Mouse (Mus musculus) megakaryocyte, adult 5-6 weeks (primary cell): ENCODE measurements around the gene Nln. TPM values are rescaled to one million over a fixed set of nuclear protein-coding genes. Genes with fewer than 3 reads are reported as not detected.

Source experiments
- ATAC-seq: 2 replicates; pipeline ENCODE4 v1.8.0; 2016; ENCODE audit warnings: mild to moderate bottlenecking, inconsistent platforms; ENCODE audit not compliant: poor library complexity, severe bottlenecking
- total RNA-seq, 2 experiments: library from RNA; stranded (forward) in 1 of 2; stranded (reverse) in 1 of 2; fragments of 153-499, 151-499 nt in 1 of 2; fragments of 221-1000, 200-1000 nt in 1 of 2; gene quantifications; 2 replicates each; pipeline versions ENCODE4 v1.2.3 to v1.2.4; 2015 to 2017

Nln gene
- total RNA-seq, 2 experiments from 2014 or later: 27.7 to 31.6 TPM

DNA sequence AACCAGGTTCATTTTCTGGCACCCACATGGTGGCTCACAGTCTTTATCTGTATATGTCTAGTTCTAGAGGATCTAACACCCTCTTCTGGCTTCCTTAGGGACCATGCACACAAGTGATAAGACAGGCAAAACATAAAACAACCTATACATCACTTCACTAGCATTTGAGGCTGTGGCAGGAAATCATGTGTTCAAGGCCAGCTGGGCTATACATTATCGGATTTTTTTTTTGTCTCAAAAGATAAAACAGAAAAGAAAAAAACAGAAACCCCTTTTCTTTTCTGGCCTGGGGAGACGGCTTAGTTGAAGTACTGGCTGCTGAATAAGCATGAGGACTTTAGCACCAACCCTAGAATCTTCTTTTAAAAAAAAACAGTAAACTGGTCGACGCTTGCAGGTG is 64.3 kb downstream of the Nln start:
- no peak for ATAC-seq

DNA sequence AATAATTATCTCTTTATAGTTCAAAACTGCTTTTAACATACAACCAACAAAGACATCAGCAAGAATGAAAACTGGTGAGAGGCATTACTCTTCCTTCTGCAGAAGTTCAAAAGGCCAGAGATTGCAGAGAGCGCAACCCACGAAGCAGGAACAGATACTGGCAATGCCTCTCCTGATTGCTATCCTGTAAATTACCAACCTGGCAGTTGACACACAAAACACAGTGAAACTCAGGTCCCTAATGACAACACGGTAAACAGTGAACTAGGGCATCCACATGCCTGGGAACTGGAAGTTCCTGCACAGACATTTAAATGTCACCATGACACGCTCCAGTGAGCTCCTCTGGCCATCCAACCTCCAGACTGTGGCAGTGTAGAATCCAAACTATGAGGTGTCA is 65.1 kb downstream of the Nln start:
- ATAC-seq: peak; percentile 41

DNA sequence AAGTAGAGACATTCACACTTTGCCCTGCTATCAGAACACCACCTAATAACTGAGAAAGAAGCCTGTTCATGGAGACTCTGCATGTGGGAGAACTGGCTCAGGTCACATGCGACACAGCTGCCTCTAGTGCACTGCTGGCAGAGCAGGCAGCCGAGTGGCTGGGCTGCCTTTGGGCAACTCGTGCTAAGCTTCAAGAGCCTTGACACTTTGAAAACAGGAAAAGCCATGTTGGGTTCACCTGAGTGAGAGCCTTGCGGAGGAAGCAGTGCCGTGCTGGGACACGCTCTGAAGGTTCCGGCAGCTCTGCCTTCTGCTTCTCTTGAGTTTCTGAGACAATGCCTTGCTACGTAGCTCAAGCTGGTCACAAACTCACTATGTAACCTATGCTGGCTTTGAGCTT is 66.7 kb downstream of the Nln start:
- no peak for ATAC-seq

DNA sequence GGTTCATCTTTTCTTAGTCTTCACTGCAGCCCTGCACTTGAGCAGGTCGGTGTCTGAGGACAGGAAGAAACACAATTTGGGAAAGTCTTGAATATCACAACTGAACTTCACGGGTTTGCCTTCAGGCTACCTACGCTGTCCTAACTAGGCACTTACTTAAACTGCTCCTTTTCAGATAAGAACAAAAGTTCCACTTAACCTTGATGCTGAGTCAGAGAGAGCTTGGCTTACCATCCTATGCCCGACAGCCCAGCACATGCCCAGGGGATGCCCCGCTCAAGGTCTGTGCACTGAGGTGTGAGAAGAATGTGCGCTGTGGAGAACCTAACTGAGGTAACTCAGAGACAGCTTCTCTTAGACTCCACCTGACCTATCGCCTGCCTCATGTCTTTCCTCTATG is 67.9 kb downstream of the Nln start:
- ATAC-seq: no peak

DNA sequence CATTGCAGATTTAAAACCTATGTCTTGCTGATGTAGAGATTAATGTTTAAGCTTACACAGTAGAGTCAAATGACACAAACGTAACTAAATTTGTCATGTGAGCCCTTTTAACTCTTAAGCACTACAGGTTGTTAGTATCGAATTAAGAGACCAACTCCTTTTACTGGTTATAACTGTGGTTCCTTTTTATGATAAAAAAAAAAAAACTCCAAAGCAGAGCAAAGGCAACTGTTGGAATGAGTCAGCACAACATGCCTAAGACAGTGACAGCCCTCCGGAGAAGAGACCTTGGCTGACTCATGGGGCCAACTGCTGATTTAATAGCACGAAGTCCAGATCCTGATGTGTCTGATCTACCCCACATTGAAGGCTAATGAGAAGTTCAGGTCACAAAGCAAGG is 68.5 kb downstream of the Nln start:
- ATAC-seq: peak; percentile 75

DNA sequence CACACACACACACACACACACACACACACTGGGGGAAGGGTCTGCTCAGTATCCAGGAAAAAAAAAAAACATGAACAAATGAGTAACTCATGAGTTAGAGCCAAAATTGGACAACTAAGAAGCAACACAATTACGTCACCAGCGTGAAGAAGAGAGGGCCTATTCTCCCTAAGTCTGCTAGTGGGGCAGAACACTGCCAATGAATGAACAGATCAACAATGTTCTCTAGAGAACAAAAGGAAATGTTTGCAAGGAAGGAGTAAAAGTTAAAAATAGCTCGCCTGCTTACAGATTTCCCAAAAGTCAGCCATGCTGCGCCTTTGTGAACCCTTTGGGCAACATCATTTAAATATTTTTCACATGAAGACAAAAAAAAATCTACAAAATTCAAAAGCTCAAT is 69.6 kb downstream of the Nln start:
- no peak for ATAC-seq

DNA sequence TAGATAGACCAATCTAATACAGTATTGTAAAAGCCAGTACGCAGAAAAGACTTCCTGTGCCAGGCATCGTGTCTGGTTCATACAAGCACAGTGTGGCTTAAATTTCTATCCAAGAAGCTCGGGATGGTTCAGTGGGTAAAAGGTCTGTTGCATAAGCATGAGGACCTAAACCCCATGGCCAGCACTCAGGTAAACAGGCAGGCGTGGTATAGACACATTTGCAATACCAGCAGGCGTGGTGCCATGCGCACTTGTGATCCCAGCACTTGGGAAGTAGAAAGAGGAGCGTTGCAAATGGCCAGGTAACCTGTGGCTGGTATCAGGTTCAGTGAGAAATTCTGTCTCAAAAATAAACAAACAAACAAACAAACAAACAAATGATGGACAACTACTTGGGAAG is 70.5 kb downstream of the Nln start:
- ATAC-seq: no peak

DNA sequence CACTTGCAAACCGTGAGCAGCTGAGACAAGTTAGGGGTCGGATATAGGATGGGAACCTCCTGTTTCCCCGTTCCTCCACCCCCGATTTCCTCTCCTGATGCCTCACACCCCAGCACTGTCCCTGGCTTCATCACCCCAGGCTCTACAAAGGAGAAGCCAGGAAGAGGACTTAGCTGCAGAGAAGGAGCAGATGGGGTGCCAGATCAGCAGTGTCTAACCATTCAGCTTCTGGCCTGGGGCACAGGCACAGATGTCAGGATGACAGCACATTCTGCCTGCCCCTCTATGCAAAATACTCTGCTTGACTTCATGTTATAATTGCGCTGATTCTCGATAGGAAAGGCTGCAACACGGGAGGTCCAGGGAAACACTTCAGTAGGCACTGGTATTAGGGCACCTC is 71.1 kb downstream of the Nln start:
- no peak for ATAC-seq

DNA sequence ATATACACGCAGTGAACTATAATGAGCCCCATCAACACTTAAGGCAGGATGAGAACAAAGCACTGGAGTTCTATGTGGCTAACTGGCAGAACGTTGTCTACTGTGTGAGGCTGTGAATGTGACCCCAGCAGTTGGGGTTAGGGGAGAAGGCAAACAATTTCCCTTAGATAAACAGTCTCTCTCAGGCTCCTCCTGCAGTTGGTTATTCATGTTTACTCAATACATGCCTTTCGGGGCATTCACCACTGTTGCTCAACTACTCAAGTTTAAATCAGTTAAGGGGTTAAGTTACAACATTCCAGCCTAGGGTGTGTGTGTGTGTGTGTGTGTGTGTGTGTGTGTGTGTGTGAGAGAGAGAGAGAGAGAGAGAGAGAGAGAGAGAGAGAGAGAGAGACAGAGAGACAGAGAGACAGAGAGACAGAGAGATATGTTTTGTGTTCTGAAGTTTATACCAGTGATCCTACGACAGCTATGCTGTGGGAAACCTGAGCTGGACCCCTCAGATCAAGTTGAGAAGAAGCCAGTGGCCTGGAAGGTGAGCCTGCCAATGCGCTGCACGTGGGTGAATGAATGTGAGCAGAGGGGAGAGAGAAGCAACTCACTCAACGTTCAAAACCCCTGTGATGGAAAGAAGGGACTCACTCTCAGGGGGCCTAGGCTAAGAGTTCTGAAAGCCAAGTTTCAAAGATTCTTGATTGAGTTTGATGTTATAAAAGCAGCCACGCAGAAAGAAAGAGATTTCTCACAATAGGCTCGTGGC is 71.7 kb downstream of the Nln start:
- peak; percentile 23; the same call in 1 of the 2 replicates for ATAC-seq

DNA sequence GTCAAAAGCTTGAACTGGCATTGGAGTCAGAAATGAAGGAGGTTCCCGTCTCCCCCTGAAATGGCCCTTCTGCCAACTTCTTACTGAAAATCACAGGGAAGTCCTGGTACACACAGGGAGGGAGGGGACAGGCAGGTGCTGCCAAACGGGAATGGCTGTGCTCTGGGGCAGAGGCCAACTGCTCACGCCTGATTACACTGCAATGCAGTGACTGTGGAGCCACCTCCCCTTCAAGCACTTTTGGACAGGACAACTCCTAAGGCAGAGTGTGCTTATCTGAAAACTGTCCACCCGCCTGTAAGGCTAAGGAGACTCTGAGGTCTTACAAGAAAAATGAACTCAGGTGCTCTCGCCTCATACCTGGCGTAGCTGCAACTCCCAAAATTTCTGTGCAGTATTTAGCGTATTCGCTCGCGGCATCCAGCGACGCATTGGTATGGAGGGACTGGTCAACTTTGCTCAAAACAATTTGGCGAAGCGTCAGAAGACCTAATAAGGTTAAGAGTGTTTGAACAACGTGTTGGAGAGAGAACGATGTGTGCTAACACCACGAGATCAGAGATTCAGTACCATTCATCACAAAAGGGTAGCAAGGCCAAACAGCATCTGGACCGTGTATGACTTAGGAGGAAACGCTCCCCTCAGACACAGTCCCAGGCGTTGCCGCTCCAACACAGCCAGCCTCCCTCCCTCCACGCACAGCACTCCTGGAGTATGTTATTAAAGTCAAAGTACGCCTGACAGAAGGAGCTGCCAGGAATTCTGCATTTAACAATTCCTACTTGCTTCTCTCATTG is 72.7 kb downstream of the Nln start:
- ATAC-seq: no peak

DNA sequence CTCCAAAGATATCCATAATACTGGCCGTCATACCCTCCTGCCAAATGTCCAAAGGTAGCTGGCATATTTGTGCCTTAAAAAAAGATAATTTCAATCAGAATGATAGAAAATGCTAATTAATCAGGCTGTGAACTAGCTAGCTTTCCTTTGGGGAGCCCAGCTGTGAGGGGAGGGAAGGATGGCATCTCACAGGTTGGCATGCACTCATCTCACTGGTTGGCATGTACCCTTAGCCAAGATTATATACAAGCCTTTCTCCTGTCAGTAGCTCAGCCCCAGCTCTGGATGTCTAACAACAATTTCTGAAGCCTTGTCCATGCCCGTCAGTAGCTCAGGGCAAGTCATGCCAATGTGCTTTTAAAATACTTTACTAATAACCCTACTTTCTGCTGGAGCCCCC is 73.8 kb downstream of the Nln start:
- ATAC-seq: no peak

DNA sequence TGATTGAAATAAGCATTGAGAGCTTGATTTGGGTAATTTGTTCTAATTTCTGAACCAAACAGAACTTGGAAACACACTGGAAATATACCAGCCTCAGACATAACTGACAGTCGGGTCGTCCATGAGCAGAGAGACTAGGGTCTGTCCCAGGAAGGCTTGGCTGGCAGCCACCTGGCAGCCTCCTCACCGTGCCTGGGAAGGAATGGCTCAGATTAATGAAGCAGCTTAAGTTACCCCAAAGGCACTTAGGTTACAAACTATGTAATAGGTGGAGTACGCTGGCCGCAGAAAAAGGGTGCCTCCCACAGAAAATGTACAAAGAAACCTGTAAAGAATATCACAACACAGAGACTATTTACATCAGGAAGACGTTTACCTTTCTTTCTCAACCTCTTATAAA is 74.6 kb downstream of the Nln start:
- no peak for ATAC-seq

DNA sequence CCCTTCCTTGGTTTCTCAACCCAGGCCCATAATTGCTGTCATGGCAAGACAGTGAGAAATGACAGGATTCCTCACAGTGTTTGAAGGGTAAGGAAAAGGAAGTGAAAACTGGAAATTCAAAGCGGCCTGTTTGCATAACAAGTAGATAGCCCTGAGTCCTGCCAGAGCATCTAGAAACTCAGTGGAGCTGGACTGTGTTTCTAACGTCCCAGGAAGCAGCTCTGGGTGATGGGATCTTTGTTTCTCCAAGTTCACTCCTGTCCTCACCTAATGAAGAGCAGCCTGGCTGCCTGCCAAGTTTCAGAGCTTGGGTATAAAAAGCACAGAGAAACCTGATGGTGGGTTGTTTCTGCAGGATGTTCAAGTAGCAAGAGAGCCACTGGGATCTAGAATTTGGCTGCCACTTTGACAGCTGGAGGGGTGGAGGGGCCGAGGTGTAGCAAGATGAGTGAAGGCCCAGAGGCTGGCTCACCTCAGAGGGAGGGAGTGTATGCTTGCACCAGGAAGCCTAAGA is 76.7 kb downstream of the Nln start:
- ATAC-seq: peak; percentile 90

DNA sequence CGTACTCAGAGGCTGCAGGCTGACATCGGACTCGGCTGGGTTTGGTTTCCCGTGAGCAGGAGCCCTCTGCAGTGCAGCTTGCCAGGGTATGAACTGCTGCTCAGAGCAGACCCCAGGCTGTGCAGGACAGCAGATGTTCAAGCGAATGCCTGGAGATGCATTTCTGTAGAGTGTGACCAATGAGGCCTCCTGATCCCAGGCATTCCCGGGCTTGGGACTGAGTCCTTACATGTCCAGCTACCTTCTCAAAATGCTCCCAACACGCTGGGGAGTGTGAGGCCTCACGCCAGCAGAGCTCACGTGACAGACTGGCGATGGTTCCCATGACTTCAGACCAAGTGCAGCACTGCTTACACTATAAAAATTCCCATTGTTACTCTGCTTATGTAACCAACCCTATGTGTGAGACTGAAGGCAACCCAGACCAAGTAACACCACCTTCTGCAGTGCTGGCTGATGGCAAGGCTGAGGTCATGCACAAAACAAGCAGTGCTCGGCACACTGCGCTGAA is 77.5 kb downstream of the Nln start:
- ATAC-seq: no peak

DNA sequence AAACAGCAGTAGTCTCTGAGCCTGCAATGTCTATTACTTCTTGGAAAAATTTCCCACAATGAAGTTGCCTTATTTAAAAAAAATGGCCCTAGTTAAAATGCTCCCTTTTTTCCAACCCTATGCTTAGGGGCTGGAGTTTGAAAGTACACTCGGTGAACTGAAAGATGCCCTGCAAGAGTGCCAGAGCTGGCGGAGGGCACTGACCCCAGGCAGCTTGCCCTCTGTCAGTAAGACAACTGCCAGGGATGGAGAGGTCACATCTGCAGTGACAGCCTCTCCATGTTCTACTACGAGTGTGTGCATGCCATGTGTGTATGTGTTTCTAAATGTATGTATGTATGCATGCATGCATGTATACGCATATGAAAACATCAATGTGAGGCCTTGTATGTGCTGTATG is 78.5 kb downstream of the Nln start:
- no peak for ATAC-seq

DNA sequence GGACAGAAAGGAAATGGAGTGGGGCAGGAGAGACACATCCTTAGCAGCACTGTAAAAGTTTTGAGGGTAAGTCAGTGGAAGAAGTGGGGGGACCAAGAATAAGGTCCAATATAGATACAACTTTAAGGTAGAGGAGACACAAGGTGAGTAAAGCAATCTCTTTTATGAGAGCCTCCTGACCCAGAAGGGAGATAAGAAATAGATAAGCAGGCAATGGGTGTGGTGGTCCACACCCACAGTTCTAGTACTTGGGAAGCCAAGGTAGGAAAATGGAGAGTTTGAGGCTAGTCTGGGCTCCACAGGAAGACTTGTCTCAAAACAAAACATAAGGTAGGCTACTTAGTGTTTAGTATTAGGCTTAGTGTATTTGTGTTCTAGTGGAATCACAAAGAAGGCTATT is 79.9 kb downstream of the Nln start:
- ATAC-seq: no peak

DNA sequence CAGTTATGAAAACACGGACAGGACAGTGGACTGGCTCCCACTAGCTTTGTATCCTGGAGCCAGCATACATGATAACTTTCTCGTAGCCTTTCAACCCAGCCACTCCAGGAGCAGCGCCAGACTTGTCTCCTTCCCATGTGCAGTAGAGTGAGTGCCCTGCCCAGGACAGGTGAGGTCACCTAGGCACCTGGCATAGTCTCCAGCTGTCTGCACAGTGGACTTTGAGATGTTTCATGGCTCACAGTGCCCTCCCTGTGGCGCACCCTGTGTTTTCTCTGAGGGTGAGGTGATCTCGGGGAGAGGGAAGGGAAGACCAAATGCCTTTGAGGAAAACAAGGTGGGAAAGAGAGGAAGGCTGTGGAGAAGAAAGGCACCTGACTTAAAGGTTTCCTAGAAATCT is 80.3 kb downstream of the Nln start:
- no peak for ATAC-seq

DNA sequence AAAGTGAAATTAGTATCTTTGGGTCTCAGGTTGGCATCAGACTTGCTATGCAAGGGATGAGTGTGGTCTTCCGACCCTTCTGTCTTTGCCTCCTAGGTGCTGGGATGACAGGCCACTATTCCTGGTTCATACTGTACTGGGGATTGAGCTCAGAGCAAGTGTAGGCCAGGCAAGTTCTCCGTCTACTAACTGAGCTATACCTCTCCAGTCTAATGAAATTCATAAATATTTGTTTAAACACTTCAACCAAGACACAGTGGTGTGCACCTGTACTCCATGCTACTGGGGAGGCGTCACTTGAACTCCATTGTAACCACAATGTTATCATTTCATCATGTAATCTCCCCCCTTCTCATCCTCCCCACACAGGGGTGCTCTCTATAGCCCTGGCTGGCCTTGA is 82.9 kb downstream of the Nln start:
- no peak for ATAC-seq

DNA sequence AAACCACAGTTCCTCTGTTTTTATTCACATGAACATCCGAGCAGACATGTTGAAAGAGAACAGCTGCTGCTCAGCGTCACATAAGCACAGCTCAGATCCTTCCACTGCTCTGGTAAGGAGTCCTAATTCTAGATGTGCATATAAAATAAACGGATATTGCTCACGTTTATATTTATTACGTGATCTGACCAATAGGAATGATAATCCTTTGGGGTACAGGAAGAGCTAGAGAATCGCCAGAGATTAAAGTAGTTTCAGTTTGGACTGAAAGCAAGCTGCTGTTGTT is 83.8 kb downstream of the Nln start:
- ATAC-seq: no peak

DNA sequence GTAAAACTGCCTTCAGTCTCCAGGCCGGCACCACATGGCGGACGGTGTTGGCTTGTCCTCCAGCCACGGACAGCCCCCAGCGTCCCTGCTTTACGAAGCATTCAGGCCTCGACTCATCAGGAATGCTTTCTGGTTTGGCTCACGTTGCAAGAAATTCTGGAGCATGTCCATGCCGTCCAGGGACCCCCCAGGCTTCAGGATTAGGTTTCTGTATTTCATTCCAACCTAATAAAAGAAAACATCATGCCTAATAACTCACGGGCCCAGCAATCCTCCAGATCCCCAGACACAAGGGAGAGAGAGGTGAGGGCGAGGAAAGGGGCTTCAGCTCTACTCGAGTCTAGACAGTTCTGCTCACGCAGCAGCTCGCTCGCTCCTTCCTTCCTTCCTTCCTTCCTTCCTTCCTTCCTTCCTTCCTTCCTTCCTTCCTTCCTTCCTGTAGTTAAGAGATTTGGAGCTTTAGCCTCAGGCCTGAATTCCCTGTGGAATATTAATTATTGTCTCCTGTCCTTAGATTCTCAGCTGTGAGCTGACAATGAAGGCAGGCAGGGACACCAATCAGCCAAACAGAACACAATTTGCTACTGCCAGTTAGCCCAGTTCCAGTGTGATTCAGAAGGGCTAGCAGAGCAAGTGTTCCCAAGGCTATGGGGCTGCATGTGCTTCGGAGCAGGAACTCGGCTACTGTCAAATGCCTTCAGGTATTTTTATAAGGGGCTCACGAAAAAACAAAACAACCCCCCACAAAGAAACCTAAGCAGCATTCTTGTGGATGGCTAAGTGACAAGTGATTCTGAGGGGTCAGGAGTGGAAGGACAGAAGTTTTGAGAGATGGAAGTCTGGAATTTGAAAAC is 84.3 kb downstream of the Nln start:
- no peak for ATAC-seq

DNA sequence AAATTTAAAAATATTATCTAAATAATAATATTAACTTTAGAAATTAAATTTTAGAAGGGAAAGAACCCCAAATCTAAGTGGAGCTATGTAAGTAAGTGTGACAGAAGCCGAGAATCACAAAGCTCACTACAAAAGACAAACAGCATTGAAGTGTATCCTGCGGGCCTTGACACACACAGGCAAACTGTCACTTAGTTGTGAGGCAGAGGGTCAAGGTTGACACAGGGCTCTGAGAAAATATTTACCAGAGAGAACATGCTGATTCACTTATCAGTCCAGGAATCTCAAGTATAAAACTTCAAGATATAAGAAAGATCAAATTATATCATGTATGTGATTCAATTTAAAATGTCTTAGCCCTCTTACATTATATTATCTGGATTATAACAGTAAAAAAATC is 85.1 kb downstream of the Nln start:
- no peak for ATAC-seq
